Mouse (Mus musculus): ENCODE measurements at regions not wholly inside any gene's neighbourhood (a gene's known extent, or its start where the extent isn't known, plus 50 kb on each side); places are given as distances from the start of the nearest gene placed in this dataset.

DNA sequence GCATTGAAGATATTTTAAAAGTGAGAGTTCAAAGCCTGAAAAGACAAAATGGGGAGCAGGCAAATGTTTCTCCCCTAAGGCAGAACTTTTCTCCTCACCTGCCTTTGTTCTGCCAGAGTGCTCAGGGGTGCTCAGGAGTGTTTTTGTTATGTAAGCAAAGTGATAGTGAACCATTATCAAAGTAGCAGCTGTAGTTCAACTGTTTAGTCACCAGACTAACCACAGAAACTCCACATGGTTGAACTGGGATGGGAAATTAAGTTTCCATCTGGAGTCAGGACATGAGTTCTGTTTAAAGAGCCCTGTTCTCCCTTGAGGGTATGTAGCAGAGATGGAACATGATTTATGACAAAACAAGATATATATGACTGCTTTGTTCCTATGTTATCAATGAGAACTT is 482.6 kb upstream of the Adam24 start:
- Histone ChIP-seq H3K27me3 (no peaks in the 10 kb centered on the region), H3K4me2 (no peak overlapping the region), H3K4me1 (no peaks in the 10 kb centered on the region), H3K9me3 (no peaks in the 10 kb centered on the region), H3K4me3 (no peak overlapping the region), H3K36me3 (no peaks in the 10 kb centered on the region), H3K27ac (no peak overlapping the region), H3K9ac (no peak overlapping the region)
- no peak for ATAC-seq (ENCODE audit: insufficient number of reproducible peaks, low FRiP score, low TSS enrichment, low read depth)

DNA sequence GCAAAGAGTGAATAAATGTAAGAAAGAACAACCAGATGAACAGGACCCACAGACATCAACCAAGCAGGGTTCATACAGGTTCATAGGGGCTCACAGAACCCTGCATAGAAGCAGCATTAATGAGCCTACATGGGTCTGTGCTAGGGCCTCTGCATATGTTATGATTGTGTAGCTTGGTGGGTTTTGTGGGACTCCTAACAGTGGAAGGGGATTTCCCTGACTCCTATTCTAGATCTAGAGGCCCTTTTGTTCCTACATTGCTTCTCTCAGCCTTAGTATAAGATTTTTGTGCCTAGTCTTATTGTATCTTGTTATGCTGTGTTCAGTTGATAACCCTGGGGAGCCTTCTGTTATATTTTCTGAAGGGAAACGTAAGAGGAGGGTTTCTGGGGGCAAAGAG is 481.7 kb upstream of the Adam24 start:
- Histone ChIP-seq H3K27ac (no peak overlapping the region), H3K27me3 (no peaks in the 10 kb centered on the region), H3K4me1 (no peaks in the 10 kb centered on the region), H3K9ac (no peak overlapping the region), H3K4me3 (no peak overlapping the region), H3K4me2 (no peak overlapping the region), H3K9me3 (no peaks in the 10 kb centered on the region), H3K36me3 (no peaks in the 10 kb centered on the region)
- ATAC-seq (ENCODE audit: insufficient number of reproducible peaks, low FRiP score, low TSS enrichment, low read depth) = no peak
- 32% methylated on average over 1 of the region's 1 CpGs for WGBS

DNA sequence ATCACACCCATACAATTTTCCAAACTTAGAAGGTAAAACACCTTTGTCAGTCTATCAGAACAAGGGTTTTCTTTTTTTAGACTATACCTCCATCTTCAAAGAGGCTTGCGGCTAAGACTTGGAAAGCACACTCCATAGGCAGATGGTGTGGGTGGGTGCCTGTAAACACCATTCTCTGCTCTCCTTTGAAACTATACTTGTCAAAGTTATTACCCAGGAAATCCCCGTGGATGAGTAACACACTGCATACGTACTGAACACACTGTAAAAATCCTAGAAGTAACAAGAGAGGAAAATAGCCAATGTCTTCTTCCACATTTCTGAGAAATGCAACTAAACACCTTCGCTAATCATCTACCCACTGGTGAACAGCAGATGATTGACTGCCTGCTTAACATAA is 464.0 kb upstream of the Adam24 start:
- H3K36me3 ChIP-seq = no peaks in the 10 kb centered on the region
- no peak overlapping the region for H3K27ac ChIP-seq
- no peak for ATAC-seq (ENCODE audit: insufficient number of reproducible peaks, low FRiP score, low TSS enrichment, low read depth)
- no peaks in the 10 kb centered on the region for H3K4me1 ChIP-seq
- no peaks in the 10 kb centered on the region for H3K27me3 ChIP-seq
- 62% methylated on average over 4 of the region's 4 CpGs for WGBS
- no peak overlapping the region for H3K4me2 ChIP-seq
- H3K4me3 ChIP-seq = no peak overlapping the region
- H3K9ac ChIP-seq = no peak overlapping the region
- no peaks in the 10 kb centered on the region for H3K9me3 ChIP-seq

DNA sequence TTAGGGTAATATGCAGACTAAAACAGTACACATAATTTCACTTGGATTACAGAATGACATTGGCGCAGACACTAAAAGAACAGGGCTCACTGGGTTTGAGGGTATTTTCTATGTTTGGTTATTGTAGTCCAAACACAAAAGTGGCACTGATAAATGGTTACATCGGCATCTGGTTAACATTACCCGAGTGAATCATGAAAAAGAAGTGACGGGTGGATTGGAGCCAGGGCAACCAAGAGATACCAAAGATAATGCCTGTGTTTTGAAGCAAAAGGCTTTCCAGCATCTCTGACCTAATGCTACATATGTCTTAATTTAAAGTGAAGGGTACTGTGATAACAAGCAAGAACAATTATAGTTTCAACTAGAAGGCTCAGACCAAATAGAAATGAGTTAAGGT is 451.4 kb upstream of the Adam24 start:
- no peak overlapping the region for H3K9ac ChIP-seq
- no peak for ATAC-seq (ENCODE audit: insufficient number of reproducible peaks, low FRiP score, low TSS enrichment, low read depth)
- no peaks in the 10 kb centered on the region for H3K9me3 ChIP-seq
- no peaks in the 10 kb centered on the region for H3K36me3 ChIP-seq
- WGBS = 39% methylated on average over 4 of the region's 4 CpGs
- H3K4me1 ChIP-seq = no peaks in the 10 kb centered on the region
- H3K27ac ChIP-seq = no peak overlapping the region
- no peak overlapping the region for H3K4me2 ChIP-seq
- H3K27me3 ChIP-seq = no peaks in the 10 kb centered on the region
- H3K4me3 ChIP-seq = no peak overlapping the region

DNA sequence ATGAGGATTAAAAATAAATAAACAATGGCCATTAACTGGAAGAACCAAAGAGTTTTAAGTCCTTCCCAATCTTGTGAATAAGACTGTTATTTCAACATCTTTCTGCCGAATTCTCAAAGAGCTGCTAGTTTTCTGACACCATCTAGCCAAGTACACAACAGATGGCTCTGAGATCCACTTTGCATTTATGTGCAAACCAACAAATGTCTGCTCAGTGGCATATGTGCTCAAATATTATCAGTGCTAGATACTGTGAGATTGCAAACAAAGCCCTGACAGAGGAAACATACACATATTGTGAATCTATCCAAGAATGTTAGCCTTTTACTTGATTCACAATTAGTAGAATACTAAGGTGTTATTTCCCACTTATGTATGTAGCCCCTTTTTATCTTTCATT is 447.6 kb upstream of the Adam24 start:
- no peaks in the 10 kb centered on the region for H3K27me3 ChIP-seq
- no peak for ATAC-seq (ENCODE audit: insufficient number of reproducible peaks, low FRiP score, low TSS enrichment, low read depth)
- no peaks in the 10 kb centered on the region for H3K4me1 ChIP-seq
- no peaks in the 10 kb centered on the region for H3K9me3 ChIP-seq
- H3K4me2 ChIP-seq = no peak overlapping the region
- H3K9ac ChIP-seq = no peak overlapping the region
- no peaks in the 10 kb centered on the region for H3K36me3 ChIP-seq
- no peak overlapping the region for H3K27ac ChIP-seq
- 76% methylated on average over 1 of the region's 1 CpGs for WGBS
- H3K4me3 ChIP-seq = no peak overlapping the region

Measured in limb, embryonic 15.5 days (tissue).